Mouse (Mus musculus) limb, embryonic 12.5 days (tissue): ENCODE measurements at regions not wholly inside any gene's neighbourhood (a gene's known extent, or its start where the extent isn't known, plus 50 kb on each side); places are given as distances from the start of the nearest gene placed in this dataset.

Experiments
- ATAC-seq: fragments of 200-750 bp; cut with Nextera tagmentation; 2 replicates; pipeline ENCODE4 v1.8.0; 2017; ENCODE audit warnings: low read depth, moderate TSS enrichment; ENCODE audit not compliant: insufficient number of reproducible peaks, insufficient read depth, low FRiP score, low TSS enrichment
- H3K27ac ChIP-seq: fragments of 300-500 bp; sonication (generic); 2 replicates; pipeline ENCODE4 v1.5.1; 2016; ENCODE audit warnings: mild to moderate bottlenecking, moderate library complexity
- H3K27me3 ChIP-seq: fragments of 300-500 bp; sonication (generic); 2 replicates; pipeline ENCODE4 v1.6.1; 2016; ENCODE audit warnings: mild to moderate bottlenecking, moderate library complexity
- H3K36me3 ChIP-seq: fragments of 300-500 bp; sonication (generic); 2 replicates; pipeline ENCODE4 v1.6.1; 2016; ENCODE audit warnings: mild to moderate bottlenecking, moderate library complexity
- H3K4me1 ChIP-seq: fragments of 300-500 bp; sonication (generic); replicated peaks from 2 replicates; pipeline ENCODE4 v1.6.1; 2016
- H3K4me2 ChIP-seq: fragments of 300-500 bp; sonication (generic); 2 replicates; pipeline ENCODE4 v1.6.1; 2016; ENCODE audit warnings: mild to moderate bottlenecking, moderate library complexity
- H3K4me3 ChIP-seq: fragments of 300-500 bp; sonication (generic); replicated peaks from 2 replicates; pipeline ENCODE4 v1.5.1; 2016; ENCODE audit warnings: mild to moderate bottlenecking
- H3K9ac ChIP-seq: fragments of 300-500 bp; sonication (generic); replicated peaks from 2 replicates; pipeline ENCODE4 v1.6.1; 2016; ENCODE audit warnings: mild to moderate bottlenecking, moderate library complexity
- H3K9me3 ChIP-seq: fragments of 300-500 bp; sonication (generic); 2 replicates; pipeline ENCODE4 v1.6.1; 2016; ENCODE audit warnings: mild to moderate bottlenecking, moderate library complexity
- WGBS: fragments of 180-500 bp; shearing (Covaris S2); methylation state at CpG from one replicate; pipeline ENCODE4 v1.1.7; 2016; 5-methylcytosine and 5-hydroxymethylcytosine counted together

DNA sequence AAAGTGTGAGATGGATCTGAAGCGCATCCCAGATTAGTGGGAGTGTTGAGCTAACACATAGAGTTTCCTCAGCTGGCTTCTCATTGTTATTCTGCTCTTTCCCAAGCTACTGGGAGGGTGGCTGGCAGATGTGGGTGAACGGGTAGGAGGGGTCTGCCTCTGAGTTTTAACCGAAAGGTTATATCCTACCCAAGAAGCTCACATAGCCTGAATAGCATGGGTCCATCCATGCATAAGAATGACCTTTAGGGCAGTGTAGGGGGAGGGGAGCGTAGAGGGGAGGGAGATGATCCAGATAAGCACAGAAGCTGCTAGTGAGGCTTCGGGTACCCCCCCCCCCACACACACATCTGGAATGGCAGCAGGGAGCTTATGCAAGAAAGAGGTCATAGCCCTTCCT is 113.2 kb upstream of the Sh3bp4 start:
- Histone ChIP-seq H3K4me3 (no peak overlapping the region), H3K27ac (no peak overlapping the region), H3K4me1 (no peaks in the 10 kb centered on the region), H3K9me3 (no peaks in the 10 kb centered on the region), H3K36me3 (no peaks in the 10 kb centered on the region), H3K27me3 (no peaks in the 10 kb centered on the region), H3K9ac (no peak overlapping the region), H3K4me2 (no peak overlapping the region)
- no peak for ATAC-seq
- 79% methylated on average over 5 of the region's 5 CpGs for WGBS

DNA sequence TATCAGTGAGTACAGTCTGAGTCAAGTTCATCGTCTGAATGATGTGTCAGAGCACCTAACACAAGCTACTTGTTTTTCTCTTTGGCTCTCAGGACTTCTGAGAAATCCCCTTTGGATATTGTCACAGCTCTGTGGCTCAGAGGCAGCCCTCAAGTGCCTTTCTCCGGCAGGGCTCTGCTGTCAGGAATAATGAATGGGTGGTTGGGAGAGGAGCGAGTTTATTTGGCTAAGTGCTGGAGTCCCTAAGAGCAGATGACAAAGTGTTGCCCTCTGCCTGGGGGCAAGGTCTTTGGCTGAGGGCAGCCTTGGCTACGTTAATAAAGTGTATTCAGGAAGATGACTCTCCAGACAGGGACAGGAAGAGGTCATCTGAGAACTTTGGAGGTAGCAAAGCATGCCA is 110.5 kb upstream of the Sh3bp4 start:
- no peak overlapping the region for H3K27ac ChIP-seq
- 34% methylated on average over 4 of the region's 4 CpGs for WGBS
- no peaks in the 10 kb centered on the region for H3K9me3 ChIP-seq
- no peak overlapping the region for H3K4me3 ChIP-seq
- no peaks in the 10 kb centered on the region for H3K27me3 ChIP-seq
- no peaks in the 10 kb centered on the region for H3K4me1 ChIP-seq
- H3K9ac ChIP-seq, result no peak overlapping the region
- no peak overlapping the region for H3K4me2 ChIP-seq
- no peaks in the 10 kb centered on the region for H3K36me3 ChIP-seq
- ATAC-seq, result no peak

DNA sequence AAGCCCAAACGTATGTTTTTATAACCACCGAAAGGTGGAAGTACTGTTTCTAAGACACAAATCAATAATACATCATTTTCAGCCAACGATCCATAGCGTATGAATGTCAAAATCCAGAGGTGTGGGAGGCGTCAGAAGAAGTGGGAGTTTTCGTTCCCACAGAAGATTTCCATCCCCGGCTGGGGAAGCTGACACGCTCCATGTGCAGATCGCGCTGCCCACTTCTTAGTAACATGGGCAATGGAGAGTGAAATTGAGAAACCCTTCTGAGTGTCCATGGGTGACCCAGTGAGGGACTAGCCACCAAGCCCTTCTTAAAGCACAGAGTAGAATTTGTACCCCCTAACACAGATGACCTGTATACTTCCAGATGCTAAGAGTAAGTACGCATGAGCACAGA is 110.1 kb upstream of the Sh3bp4 start:
- Histone ChIP-seq H3K9me3 (no peaks in the 10 kb centered on the region), H3K9ac (no peak overlapping the region), H3K36me3 (no peaks in the 10 kb centered on the region), H3K4me2 (no peak overlapping the region), H3K27ac (no peak overlapping the region), H3K27me3 (no peaks in the 10 kb centered on the region), H3K4me1 (no peaks in the 10 kb centered on the region), H3K4me3 (no peak overlapping the region)
- ATAC-seq, result no peak
- 89% methylated on average over 11 of the region's 11 CpGs for WGBS

DNA sequence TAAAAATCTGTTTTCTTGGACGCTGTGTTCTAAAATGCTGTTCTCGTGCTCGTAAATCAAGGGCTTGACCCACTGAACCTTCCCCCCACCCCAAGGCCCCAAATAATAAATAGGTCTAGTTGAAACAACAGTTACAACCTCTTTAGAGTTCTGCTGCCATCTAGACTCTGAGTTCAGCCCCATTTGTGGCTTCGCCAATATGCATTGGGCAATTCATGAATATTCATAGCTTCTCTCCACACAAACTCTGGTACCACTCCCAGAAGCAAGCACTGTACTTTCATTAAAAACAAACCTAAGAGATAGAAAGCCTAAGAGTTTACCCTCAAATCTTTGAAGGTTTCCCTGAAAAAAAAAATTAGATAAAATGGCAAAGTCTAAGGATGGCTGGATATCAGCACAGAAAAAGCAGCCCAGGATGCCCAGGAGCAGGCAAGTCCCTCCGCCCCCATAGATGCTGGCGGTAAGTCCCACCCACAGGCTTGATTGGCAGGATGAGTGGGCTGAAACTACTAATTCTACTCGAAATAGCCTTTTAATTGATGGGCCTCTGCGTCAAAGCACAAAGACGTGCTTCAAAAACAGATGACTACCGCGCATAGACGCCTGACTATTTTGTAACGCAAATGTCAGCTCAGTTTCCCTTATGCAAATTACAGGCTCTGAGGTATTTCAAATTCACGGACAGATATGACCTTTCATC is 106.0 kb upstream of the Sh3bp4 start:
- no peaks in the 10 kb centered on the region for H3K36me3 ChIP-seq
- no peak overlapping the region for H3K4me2 ChIP-seq
- H3K27me3 ChIP-seq, result no peaks in the 10 kb centered on the region
- ATAC-seq, result no peak
- H3K4me3 ChIP-seq, result no peak overlapping the region
- WGBS, result 85% methylated on average over 14 of the region's 14 CpGs
- no peak overlapping the region for H3K27ac ChIP-seq
- no peaks in the 10 kb centered on the region for H3K4me1 ChIP-seq
- H3K9me3 ChIP-seq, result no peaks in the 10 kb centered on the region; the same call in 1 of the 2 replicates
- H3K9ac ChIP-seq, result no peak overlapping the region

DNA sequence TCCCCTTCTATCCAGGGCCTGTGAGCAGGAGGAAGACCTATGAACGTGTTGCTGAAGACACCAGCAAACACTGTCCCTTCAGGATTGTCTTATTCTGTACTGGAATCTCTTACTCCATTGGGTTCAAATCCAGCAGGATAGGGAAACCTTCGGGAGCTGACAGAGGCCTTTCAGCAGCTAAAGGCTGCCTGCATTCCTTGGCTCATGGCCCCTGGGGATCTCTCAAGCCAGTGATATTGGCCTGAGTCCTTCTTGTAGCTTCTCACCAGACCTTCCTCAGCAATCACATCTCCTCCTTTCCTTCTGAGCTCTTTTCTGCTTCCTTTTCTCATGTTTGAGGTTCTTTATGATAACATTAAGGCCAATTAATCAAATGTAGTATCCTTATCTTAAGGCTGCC is 103.8 kb upstream of the Sh3bp4 start:
- H3K9ac ChIP-seq, result no peak overlapping the region
- ATAC-seq, result no peak
- H3K4me1 ChIP-seq, result no peaks in the 10 kb centered on the region
- H3K27ac ChIP-seq, result no peak overlapping the region
- no peaks in the 10 kb centered on the region for H3K36me3 ChIP-seq
- no peak overlapping the region for H3K4me2 ChIP-seq
- 78% methylated on average over 2 of the region's 2 CpGs for WGBS
- H3K27me3 ChIP-seq, result no peaks in the 10 kb centered on the region
- H3K9me3 ChIP-seq, result no peaks in the 10 kb centered on the region; the same call in 1 of the 2 replicates
- H3K4me3 ChIP-seq, result no peak overlapping the region

DNA sequence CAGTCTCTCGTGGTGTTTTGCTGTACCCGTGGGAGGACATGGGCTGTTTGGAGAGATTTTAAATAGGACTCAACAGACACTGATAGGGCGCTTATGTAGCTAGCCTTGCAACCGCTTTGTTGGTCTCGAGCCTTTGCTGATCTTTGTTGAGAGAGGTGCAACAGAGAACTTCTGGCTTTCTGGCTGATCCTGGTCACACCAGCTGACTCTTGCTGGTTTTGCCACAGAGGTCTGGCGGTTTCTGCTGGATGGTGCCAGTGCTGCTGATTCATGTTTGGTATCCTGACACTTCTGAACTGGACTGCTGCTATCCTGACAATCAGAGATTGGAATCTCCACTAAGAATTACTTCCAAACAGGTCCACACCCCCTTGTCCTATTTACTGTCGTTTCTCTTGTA is 102.1 kb upstream of the Sh3bp4 start:
- H3K27me3 ChIP-seq, result no peaks in the 10 kb centered on the region
- ATAC-seq, result no peak
- no peaks in the 10 kb centered on the region for H3K4me1 ChIP-seq
- no peak overlapping the region for H3K9ac ChIP-seq
- H3K9me3 ChIP-seq, result no peaks in the 10 kb centered on the region; the same call in 1 of the 2 replicates
- no peaks in the 10 kb centered on the region for H3K36me3 ChIP-seq
- H3K4me2 ChIP-seq, result no peak overlapping the region
- H3K4me3 ChIP-seq, result no peak overlapping the region
- WGBS, result 91% methylated on average over 7 of the region's 7 CpGs
- H3K27ac ChIP-seq, result no peak overlapping the region

DNA sequence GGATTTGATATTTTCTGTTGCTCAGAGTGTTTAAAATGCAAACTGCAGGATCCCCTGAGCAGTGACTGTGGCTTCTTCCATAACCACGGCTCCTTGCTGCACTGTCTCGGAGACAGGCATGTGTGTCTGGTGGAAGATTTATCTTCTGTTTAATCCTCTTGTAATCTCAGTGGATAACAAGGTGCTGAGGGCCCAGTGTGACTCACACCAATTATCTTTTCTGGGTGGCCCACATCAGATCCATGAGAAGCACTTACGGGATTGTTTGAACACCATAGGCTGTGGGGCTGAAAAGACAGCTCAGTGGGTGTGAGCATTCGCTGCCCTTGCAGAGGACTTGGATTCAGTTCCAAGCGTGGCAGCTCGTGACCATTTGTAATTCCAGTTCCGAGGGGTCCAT is 101.2 kb upstream of the Sh3bp4 start:
- H3K27me3 ChIP-seq, result no peaks in the 10 kb centered on the region
- no peak overlapping the region for H3K4me2 ChIP-seq
- no peaks in the 10 kb centered on the region; the same call in 1 of the 2 replicates for H3K9me3 ChIP-seq
- H3K36me3 ChIP-seq, result no peaks in the 10 kb centered on the region
- no peak overlapping the region for H3K27ac ChIP-seq
- H3K9ac ChIP-seq, result no peak overlapping the region
- 80% methylated on average over 7 of the region's 7 CpGs for WGBS
- H3K4me1 ChIP-seq, result no peaks in the 10 kb centered on the region
- H3K4me3 ChIP-seq, result no peak overlapping the region
- no peak for ATAC-seq

DNA sequence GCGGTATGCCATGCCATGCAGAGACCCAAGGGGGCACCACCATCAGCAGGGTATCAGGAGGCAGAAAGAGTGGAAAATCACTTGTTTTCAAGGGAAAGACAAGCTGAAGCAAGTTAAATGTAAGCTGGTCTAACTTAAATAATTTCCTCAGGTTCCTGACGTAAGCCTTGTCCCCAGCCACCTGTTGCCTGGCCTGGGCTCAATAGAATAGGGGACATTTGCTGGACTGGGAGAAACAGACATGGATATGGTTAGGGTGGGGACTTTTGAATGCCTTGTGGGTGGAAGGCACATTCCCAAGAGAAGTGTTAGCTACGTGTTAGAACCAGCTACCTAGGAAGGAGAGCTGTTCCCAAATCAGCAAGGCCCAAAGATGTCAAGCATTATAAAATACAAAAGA is 100.6 kb upstream of the Sh3bp4 start:
- no peak for ATAC-seq
- no peak overlapping the region for H3K4me3 ChIP-seq
- no peaks in the 10 kb centered on the region; the same call in 1 of the 2 replicates for H3K9me3 ChIP-seq
- no peaks in the 10 kb centered on the region for H3K4me1 ChIP-seq
- no peaks in the 10 kb centered on the region for H3K27me3 ChIP-seq
- no peak overlapping the region for H3K27ac ChIP-seq
- no peaks in the 10 kb centered on the region for H3K36me3 ChIP-seq
- 85% methylated on average over 3 of the region's 3 CpGs for WGBS
- no peak overlapping the region for H3K9ac ChIP-seq
- H3K4me2 ChIP-seq, result no peak overlapping the region

DNA sequence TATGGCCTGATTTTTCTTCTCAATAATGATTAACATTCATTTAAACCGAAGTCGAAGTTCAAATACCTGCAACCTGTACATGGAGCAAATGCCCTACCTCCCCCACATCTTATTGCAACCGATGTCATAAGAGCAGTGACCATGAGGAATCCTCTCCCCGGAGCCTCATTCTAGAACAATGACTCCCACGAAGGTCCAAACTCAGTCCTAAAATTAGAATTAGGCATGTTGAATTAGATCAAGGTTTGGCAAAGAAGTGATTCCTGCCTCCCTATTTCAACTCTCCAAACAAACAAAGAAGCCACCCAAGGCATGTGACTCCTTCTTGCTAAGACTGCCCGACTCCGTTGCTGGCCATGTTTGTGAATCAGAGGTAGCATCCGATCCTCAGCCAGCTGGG is 94.1 kb upstream of the Sh3bp4 start:
- Histone ChIP-seq H3K9ac (no peak overlapping the region), H3K4me1 (no peaks in the 10 kb centered on the region), H3K27me3 (no peaks in the 10 kb centered on the region), H3K36me3 (no peaks in the 10 kb centered on the region), H3K9me3 (no peaks in the 10 kb centered on the region), H3K27ac (no peak overlapping the region), H3K4me3 (no peak overlapping the region), H3K4me2 (no peak overlapping the region)
- WGBS, result 84% methylated on average over 8 of the region's 8 CpGs
- ATAC-seq, result no peak

DNA sequence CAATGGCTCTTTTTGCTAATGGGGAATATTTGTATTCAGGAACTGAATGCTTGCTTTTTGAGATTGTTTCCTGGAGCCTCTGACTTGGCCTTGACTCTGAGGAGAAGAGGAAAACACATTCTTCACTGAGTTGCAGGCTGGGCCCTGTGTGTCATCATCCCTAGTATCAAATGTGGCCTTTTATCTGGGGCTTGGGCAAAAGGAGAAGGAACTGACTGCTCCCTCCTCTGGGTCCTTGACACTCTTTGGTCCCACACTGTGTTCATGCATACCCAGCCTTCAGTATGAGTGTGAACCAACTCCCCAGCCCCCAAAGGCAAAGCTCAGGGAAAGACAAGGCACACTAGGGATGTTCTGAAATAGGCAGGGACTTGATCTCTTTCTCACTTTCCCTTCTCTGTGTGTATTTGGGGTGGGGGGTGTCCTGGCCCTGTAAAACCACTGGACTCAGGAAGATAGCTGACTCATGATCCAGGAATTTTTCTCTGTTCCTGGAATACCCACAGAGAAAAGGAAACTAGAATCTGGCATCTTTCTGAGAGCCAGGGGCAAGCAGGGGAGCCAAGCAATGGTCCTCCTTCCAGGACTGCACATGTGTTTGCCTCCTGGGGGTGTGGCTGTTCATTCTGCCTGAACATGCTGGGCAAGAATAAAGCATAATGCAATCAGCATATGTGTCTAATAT is 82.1 kb upstream of the Sh3bp4 start:
- Histone ChIP-seq H3K9me3 (no peaks in the 10 kb centered on the region), H3K4me2 (no peak overlapping the region), H3K27me3 (no peaks in the 10 kb centered on the region), H3K4me1 (no peaks in the 10 kb centered on the region), H3K9ac (no peak overlapping the region), H3K27ac (no peak overlapping the region), H3K36me3 (no peaks in the 10 kb centered on the region), H3K4me3 (no peak overlapping the region)
- no peak for ATAC-seq

DNA sequence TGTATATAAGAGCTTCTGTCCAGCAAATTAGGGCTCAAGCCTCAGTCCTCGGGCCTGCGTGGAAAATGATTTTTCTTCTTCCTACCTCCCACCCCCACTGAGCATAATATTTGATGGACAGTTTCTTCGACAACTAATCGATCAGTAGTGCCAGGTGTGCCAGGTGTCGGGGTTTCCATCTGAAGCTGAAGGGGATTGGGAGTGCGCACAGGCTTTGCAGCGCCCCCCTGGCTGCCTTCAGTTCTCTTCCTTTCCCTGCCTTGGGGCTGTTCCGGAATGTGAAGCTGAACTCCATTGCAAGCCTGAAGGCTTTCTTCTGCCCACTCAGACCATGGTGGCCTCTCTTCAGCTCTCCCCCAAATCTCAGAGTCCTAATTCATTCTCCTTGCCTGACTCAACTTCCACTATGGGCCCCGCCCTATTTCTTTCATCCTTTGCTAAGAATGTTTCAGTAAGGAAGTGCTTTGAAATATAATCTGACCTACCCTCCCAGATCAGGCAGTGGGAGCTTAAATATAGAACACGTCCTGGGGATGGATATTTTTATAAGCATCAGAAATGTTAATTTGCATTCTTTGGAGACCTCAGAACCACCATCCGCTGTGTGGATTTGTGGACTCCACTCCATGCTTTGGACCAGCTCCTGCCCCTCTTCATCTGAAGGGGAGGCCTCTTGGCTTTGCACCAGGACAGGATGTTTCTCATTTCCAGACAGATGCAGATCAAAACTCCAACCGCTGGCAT is 75.5 kb upstream of the Sh3bp4 start:
- Histone ChIP-seq H3K9ac (no peak overlapping the region), H3K27ac (peak overlapping the region; percentile 25; the same call in 1 of the 2 replicates), H3K4me2 (0 out of 2 replicates have a peak overlapping the region, but pooled peaks have one; percentile 35), H3K36me3 (no peaks in the 10 kb centered on the region), H3K4me3 (no peak overlapping the region), H3K27me3 (no peaks in the 10 kb centered on the region), H3K4me1 (peaks cover 28% of the 10 kb centered on the region), H3K9me3 (no peaks in the 10 kb centered on the region)
- ATAC-seq, result no peak
- 53% methylated on average over 12 of the region's 12 CpGs for WGBS
